Mouse (Mus musculus) ES-E14 (cell line): ENCODE measurements around the gene Xpnpep2. TPM values are rescaled to one million over a fixed set of nuclear protein-coding genes. Genes with fewer than 3 reads are reported as not detected.

Experiments used
- DNase-seq: peaks from one replicate; pipeline ENCODE4 v3.0.0-alpha.2; 2013; ENCODE audit warnings: low read depth, low spot score
- H3K27ac ChIP-seq: 2 replicates; pipeline ENCODE4 v1.5.1; 2012; ENCODE audit warnings: low read depth, mild to moderate bottlenecking, low read length, moderate library complexity, mixed read lengths; ENCODE audit not compliant: poor library complexity, insufficient read depth, severe bottlenecking
- H3K36me3 ChIP-seq: 2 replicates; pipeline ENCODE4 v1.6.1; 2012; ENCODE audit warnings: mild to moderate bottlenecking, low read length, moderate library complexity, mixed read lengths; ENCODE audit not compliant: control insufficient read depth, poor library complexity, insufficient read depth, severe bottlenecking
- H3K4me1 ChIP-seq, 2 experiments: fragments of 150-350 bp in 1 of 2; sonication (generic) in 1 of 2; 2 replicates each; pipeline ENCODE4 v1.6.1; 2012; ENCODE audit warnings: low read length in 2 of 2, mild to moderate bottlenecking in 1 of 2, mixed read lengths in 1 of 2; ENCODE audit not compliant: control insufficient read depth in 2 of 2, insufficient read depth in 2 of 2, poor library complexity in 1 of 2
- H3K4me3 ChIP-seq, 2 experiments: fragments of 150-350 bp in 1 of 2; sonication (generic) in 1 of 2; 2 replicates each; pipeline ENCODE4 v1.5.1; 2012; ENCODE audit warnings: low read length in 2 of 2, low read depth in 1 of 2, mild to moderate bottlenecking in 1 of 2, mixed read lengths in 1 of 2; ENCODE audit not compliant: insufficient read depth in 1 of 2, poor library complexity in 1 of 2, severe bottlenecking in 1 of 2
- H3K9ac ChIP-seq: 2 replicates; pipeline ENCODE4 v1.6.1; 2012; ENCODE audit warnings: low read depth, mild to moderate bottlenecking, low read length, mixed read lengths; ENCODE audit not compliant: poor library complexity, insufficient read depth, severe bottlenecking
- H3K9me3 ChIP-seq: fragments of 150-350 bp; sonication (generic); 2 replicates; pipeline ENCODE4 v1.6.1; 2012; ENCODE audit warnings: low read depth, mild to moderate bottlenecking, low read length; ENCODE audit not compliant: control insufficient read depth, insufficient read depth
- CHD2 ChIP-seq: IDR thresholded peaks from 2 replicates; pipeline ENCODE4 v1.6.1; 2014; ENCODE audit warnings: mild to moderate bottlenecking, low read depth, low read length, inconsistent platforms
- HCFC1 ChIP-seq: IDR thresholded peaks from 2 replicates; pipeline ENCODE4 v1.6.1; 2012; ENCODE audit warnings: low read length, inconsistent platforms, borderline replicate concordance; ENCODE audit not compliant: insufficient read depth
- MAFK ChIP-seq: IDR thresholded peaks from 2 replicates; pipeline ENCODE4 v1.6.1; 2014; ENCODE audit warnings: mild to moderate bottlenecking, low read depth, low read length, inconsistent platforms; ENCODE audit not compliant: insufficient read depth
- ZC3H11A ChIP-seq: IDR thresholded peaks from 2 replicates; pipeline ENCODE4 v1.6.1; 2012; ENCODE audit warnings: low read depth, mild to moderate bottlenecking, inconsistent platforms, low read length, borderline replicate concordance
- ZNF384 ChIP-seq: IDR thresholded peaks from 2 replicates; pipeline ENCODE4 v1.6.1; 2012; ENCODE audit warnings: low read depth, low read length, inconsistent platforms
- in situ Hi-C, 2 experiments: fragments of 600-800 bp; cut with MboI; formaldehyde crosslinking; loops; one replicate each; pipeline ENCODE4 v1.15.1; 2025; ENCODE audit warnings: low sequenced_read_pairs in 2 of 2, inconsistent platforms in 1 of 2; ENCODE audit not compliant: unreplicated experiment in 2 of 2
- total RNA-seq: library from RNA; depleted of rRNA; stranded (reverse); fragments of 300-350 nt; gene quantifications from 2 replicates; pipeline ENCODE4 v1.2.3, GENCODE M21; 2012

Xpnpep2 gene
- total RNA-seq, 1 experiment, result 1.6 TPM

DNA sequence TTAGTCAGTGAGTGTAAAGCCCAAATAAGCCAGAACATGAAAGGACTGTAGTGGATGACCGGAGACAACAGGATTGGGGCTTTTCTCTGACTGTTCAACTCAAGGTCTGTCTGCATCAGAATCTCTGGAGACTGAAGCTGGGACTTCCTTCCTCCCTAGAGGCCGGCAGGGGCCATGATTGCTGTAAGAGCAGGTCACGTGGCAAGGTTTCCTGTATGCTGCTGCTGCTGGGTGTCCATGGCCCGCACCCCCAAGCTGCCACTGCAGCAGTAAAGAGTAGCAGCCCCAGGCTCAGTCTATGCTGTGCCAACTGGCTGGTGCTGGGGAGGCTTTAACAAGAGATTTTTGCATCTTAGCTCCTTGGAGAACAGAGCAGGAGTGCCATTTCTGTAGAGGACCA lies 37.7 kb downstream of the Xpnpep2 start, which contains the start of gene Sash3:
Gene Sash3 (plus strand): TSS at position 175 of the 400 bp plus-strand sequence.
- DNase-seq, result no peak
- H3K4me1 ChIP-seq, result peaks cover 0 to 2% of the 10 kb centered on the region in 2 experiments; a peak in 1 of 4 replicates
- no peaks in the 10 kb centered on the region for H3K9me3 ChIP-seq
- in situ Hi-C loops, result no loop called here
- H3K36me3 ChIP-seq, result no peaks in the 10 kb centered on the region
- H3K27ac ChIP-seq, result no peak within 1 kb of the TSS
- H3K4me3 ChIP-seq, result no peak within 1 kb of the TSS
- no peak within 1 kb of the TSS for H3K9ac ChIP-seq
- TF ChIP-seq HCFC1, result no peak
- TF ChIP-seq ZC3H11A, result no peak
- no peak for TF ChIP-seq CHD2
- TF ChIP-seq ZNF384, result no peak
- no peak for TF ChIP-seq MAFK

DNA sequence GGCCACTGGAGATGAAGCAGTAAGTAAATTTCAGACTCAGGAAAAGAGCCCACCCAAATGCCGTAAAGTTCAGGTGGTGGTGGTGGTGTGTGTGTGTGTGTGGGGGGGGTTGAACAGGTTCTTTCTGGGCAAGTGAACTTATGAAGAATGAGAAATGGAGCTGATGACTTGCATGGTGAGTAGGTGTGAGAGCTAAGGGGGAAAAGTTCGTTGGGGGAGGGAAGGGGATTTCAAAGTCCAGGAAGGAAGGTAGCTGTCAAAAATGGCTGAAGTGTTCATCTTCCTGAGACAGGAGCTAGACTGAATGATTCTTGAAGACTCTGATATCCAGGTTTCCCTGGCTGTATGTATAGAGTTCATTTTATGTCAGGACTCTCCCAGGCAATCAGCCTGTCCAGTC lies 38.7 kb downstream of the Xpnpep2 start:
- H3K27ac ChIP-seq, result no peak overlapping the region
- H3K4me3 ChIP-seq, result no peak overlapping the region
- no peak for TF ChIP-seq ZC3H11A
- TF ChIP-seq ZNF384, result no peak
- DNase-seq, result no peak
- no peaks in the 10 kb centered on the region for H3K36me3 ChIP-seq
- no peak overlapping the region for H3K9ac ChIP-seq
- in situ Hi-C loops, result no loop called here
- no peaks in the 10 kb centered on the region for H3K9me3 ChIP-seq
- peaks cover 0 to under 1% of the 10 kb centered on the region in 2 experiments; a peak in 1 of 4 replicates for H3K4me1 ChIP-seq

GRCm38 (mm10) chrX:48147741-48148186 lies 39.2 kb downstream of the Xpnpep2 start:
- Histone ChIP-seq H3K9ac (no peak overlapping the region), H3K36me3 (no peaks in the 10 kb centered on the region), H3K4me3 (no peak overlapping the region), H3K4me1 (peaks cover 0 to 3% of the 10 kb centered on the region in 2 experiments; a peak in 1 of 4 replicates), H3K9me3 (no peaks in the 10 kb centered on the region), H3K27ac (no peak overlapping the region)
- TF ChIP-seq HCFC1 (no peak), ZNF384 (no peak), CHD2 (no peak), ZC3H11A (no peak), MAFK (no peak)
- no peak for DNase-seq
- in situ Hi-C loops, result no loop called here

DNA sequence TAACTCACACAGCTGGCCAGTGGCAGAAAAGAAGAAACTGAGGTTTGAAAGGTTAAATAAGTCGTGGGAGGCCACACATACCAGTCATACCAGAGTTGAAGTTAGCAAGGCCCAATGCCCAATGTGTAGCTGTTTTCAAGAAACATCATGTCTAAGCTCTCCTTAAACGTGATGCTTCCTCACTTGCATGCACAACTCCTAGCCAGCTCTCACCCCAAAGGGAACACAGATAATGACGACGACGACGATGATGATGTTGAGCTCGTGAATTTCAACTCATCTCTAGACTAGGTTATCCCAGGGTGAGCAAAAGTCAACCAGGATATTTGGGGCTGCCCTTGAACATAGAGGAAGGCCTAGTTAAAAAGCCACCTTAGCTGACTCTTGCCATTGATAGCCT lies 43.6 kb downstream of the Xpnpep2 start:
- Histone ChIP-seq H3K4me3 (no peak overlapping the region), H3K9ac (no peak overlapping the region), H3K9me3 (no peaks in the 10 kb centered on the region), H3K36me3 (no peaks in the 10 kb centered on the region), H3K27ac (no peak overlapping the region), H3K4me1 (peaks cover 0 to 3% of the 10 kb centered on the region in 2 experiments; a peak in 1 of 4 replicates)
- DNase-seq, result no peak
- TF ChIP-seq ZC3H11A, result no peak
- no peak for TF ChIP-seq MAFK
- no peak for TF ChIP-seq HCFC1
- in situ Hi-C loops, result no loop called here

DNA sequence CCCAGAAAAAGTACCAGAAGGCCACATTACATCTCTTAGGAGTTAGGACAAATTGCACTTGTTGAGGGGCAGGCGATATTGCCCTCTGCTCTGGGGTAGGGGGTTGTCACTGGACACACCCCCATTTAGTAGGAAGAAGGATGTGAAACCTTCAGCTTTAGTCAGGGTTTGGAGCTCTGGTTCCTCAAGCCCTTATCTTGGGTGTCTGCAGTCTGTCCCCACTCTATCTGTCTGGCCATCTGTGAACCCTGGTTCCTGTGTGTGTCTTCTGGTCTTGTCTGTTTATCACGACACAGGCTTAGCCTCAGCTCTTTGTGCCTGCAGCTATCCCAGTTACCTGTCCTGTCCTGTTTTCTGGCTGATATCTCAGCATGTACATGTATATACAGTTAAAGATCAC lies 44.9 kb downstream of the Xpnpep2 start:
- no peak for TF ChIP-seq HCFC1
- Histone ChIP-seq H3K27ac (no peak overlapping the region), H3K4me3 (no peak overlapping the region), H3K4me1 (peaks cover 0 to 3% of the 10 kb centered on the region in 2 experiments; a peak in 1 of 4 replicates), H3K36me3 (no peaks in the 10 kb centered on the region), H3K9ac (no peak overlapping the region), H3K9me3 (no peaks in the 10 kb centered on the region)
- in situ Hi-C loops, result no loop called here
- DNase-seq, result no peak
